Mouse (Mus musculus): ENCODE measurements around the gene Skint8. TPM values are rescaled to one million over a fixed set of nuclear protein-coding genes. Genes with fewer than 3 reads are reported as not detected.

Gene Skint8
- polyA plus RNA-seq, 1 experiment from 2014 or later: not detected

DNA sequence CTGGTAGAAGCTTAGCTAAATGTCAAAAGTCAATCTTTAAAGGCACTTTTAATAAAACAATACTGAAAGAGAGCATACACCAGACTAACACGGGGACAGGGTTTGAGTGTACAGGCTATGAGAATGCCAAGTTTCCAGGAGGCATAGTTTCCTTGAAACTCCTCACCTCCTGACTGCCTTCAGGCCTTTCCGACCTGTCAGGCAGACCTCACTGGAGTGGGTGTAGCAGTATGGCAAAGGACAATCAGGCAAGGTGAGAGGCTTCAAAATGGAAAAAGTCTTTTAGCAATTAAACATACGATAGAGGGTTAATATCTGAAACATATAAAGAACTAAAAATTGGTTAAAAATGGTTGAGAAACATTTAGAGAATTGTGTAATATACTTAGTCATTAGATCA is 44.5 kb downstream of the Skint8 start:
- Histone ChIP-seq H3K9me3 (replicated peaks; ENCODE audit: low read length) (no peaks in the 10 kb centered on the region), H3K27ac (no peak overlapping the region), H3K9ac (ENCODE audit: low read depth, low read length) (no peak overlapping the region), H3K4me2 (ENCODE audit: low read length) (no peak overlapping the region), H3K4me1 (replicated peaks; ENCODE audit: insufficient read depth, low read length) (no peaks in the 10 kb centered on the region), H3K27me3 (ENCODE audit: insufficient read depth, low read length) (no peaks in the 10 kb centered on the region), H3K36me3 (ENCODE audit: insufficient read depth, low read length) (no peaks in the 10 kb centered on the region), H3K4me3 (replicated peaks; ENCODE audit: low read depth, low read length) (no peak overlapping the region)
- DNase-seq (ENCODE audit: low spot score) (no peak), ATAC-seq (replicated peaks; ENCODE audit: low FRiP score, low read depth) (no peak)
- WGBS: 79% methylated on average over 3 of the region's 3 CpGs
- no peak for TF ChIP-seq CTCF (IDR thresholded peaks at IDR 0.05; ENCODE audit: low read depth)

DNA sequence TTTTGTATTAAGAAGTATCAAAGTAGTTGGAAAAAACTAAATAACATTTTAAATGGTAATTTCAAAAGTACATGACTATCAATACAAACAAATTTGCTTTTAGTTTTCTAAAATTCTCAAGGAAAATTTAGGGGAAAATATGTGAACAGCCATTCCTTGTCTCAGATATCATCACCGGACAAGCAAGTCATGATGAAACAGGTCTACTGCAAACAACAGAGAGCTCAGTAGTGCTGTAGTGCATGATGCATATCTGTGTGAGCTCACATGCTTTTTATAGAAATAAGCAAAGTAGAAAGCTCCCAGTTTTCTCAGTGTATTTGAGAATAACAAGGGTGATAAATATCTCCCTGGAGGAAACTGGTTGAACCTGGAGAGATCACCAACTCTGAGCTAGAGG is 53.4 kb downstream of the Skint8 start, which contains the start of gene Skint7:
TSS of gene Skint7 (plus strand) at position 301 of the 400 bp plus-strand sequence.
- no peak for DNase-seq (ENCODE audit: low spot score)
- H3K27ac ChIP-seq: no peak within 1 kb of the TSS
- no peaks in the 10 kb centered on the region for H3K4me1 ChIP-seq (replicated peaks; ENCODE audit: insufficient read depth, low read length)
- no peaks in the 10 kb centered on the region for H3K36me3 ChIP-seq (ENCODE audit: insufficient read depth, low read length)
- H3K9ac ChIP-seq (ENCODE audit: low read depth, low read length): no peak within 1 kb of the TSS
- H3K27me3 ChIP-seq (ENCODE audit: insufficient read depth, low read length): no peaks in the 10 kb centered on the region
- 95% methylated on average over 1 of the region's 1 CpGs for WGBS
- ATAC-seq (replicated peaks; ENCODE audit: low FRiP score, low read depth): no peak
- no peak within 1 kb of the TSS for H3K4me2 ChIP-seq (ENCODE audit: low read length)
- no peak within 1 kb of the TSS for H3K4me3 ChIP-seq (replicated peaks; ENCODE audit: low read depth, low read length)
- H3K9me3 ChIP-seq (replicated peaks; ENCODE audit: low read length): no peaks in the 10 kb centered on the region
- no peak for TF ChIP-seq CTCF (IDR thresholded peaks at IDR 0.05; ENCODE audit: low read depth)

Other genes starting within 250 kb of the Skint8 start
- 33.2 and 38.5 TPM in 2 replicates for gene Spata6, start 199.4 kb upstream of the Skint8 start, polyA plus RNA-seq (2015; fragmentation: Nextera tagmentation; extraction: Ambion mirVana)
- 6.0 and 6.7 TPM in 2 replicates for gene Slc5a9, start 16.5 kb upstream of the Skint8 start, polyA plus RNA-seq (2015; fragmentation: Nextera tagmentation; extraction: Ambion mirVana)
- gene Skint7, start 53.5 kb downstream of the Skint8 start, polyA plus RNA-seq (2015; fragmentation: Nextera tagmentation; extraction: Ambion mirVana): not detected in 2 replicates
- not detected in 2 replicates for gene Skint1, start 86.9 kb downstream of the Skint8 start, polyA plus RNA-seq (2015; fragmentation: Nextera tagmentation; extraction: Ambion mirVana)
- gene Skint4, start 152.6 kb downstream of the Skint8 start, polyA plus RNA-seq (2015; fragmentation: Nextera tagmentation; extraction: Ambion mirVana): not detected in 2 replicates